Mouse (Mus musculus) CH12.LX (cell line): ENCODE data around the gene Sipa1l3. TPM values are rescaled to one million over a fixed set of nuclear protein-coding genes. Genes with fewer than 3 reads are reported as not detected.

Experiments used
- DNase-seq: peaks from one replicate; pipeline ENCODE4 v3.0.0-alpha.2; 2013; ENCODE audit errors: extremely low read depth
- H3K27ac ChIP-seq: 2 replicates; pipeline ENCODE4 v1.5.1; 2012; ENCODE audit warnings: low read depth, mild to moderate bottlenecking, control low read depth, moderate library complexity; ENCODE audit not compliant: insufficient read depth
- H3K27me3 ChIP-seq: replicated peaks from 2 replicates; pipeline ENCODE3; 2012; ENCODE audit warnings: inconsistent platforms
- H3K36me3 ChIP-seq, 2 experiments: replicated peaks in 1 of 2; 2 replicates each; pipeline versions ENCODE3 to v1.6.1; 2012; ENCODE audit warnings: inconsistent platforms in 1 of 2, low read length in 1 of 2, mild to moderate bottlenecking in 1 of 2, mixed read lengths in 1 of 2, moderate library complexity in 1 of 2; ENCODE audit not compliant: control insufficient read depth in 1 of 2, insufficient read depth in 1 of 2
- H3K4me1 ChIP-seq, 2 experiments: 2 replicates each; pipeline ENCODE4 v1.6.1; 2012; ENCODE audit warnings: inconsistent platforms in 1 of 2, moderate library complexity in 1 of 2; ENCODE audit not compliant: insufficient read depth in 2 of 2, control insufficient read depth in 1 of 2
- H3K4me2 ChIP-seq: 2 replicates; pipeline ENCODE4 v1.6.1; 2012; ENCODE audit warnings: low read depth, mild to moderate bottlenecking, control low read depth; ENCODE audit not compliant: poor library complexity, insufficient read depth, severe bottlenecking
- H3K4me3 ChIP-seq, 3 experiments: fragments of 150-350 bp in 1 of 3; sonication (generic) in 1 of 3; replicated peaks in 1 of 3; 2 replicates each; pipeline versions ENCODE3 to v1.5.1; 2011 to 2012; ENCODE audit warnings: low read depth in 2 of 3, low read length in 2 of 3, mild to moderate bottlenecking in 2 of 3, moderate library complexity in 2 of 3, control low read depth in 1 of 3, improper control_type of control experiment in 1 of 3, inconsistent platforms in 1 of 3, mixed read lengths in 1 of 3; ENCODE audit not compliant: poor library complexity in 1 of 3
- H3K79me2 ChIP-seq: replicated peaks from 2 replicates; pipeline ENCODE4 v1.6.1; 2012; ENCODE audit warnings: mild to moderate bottlenecking, moderate library complexity; ENCODE audit not compliant: control insufficient read depth, poor library complexity, insufficient read depth, severe bottlenecking; ENCODE audit errors: extremely low read depth
- H3K9ac ChIP-seq: 2 replicates; pipeline ENCODE4 v1.6.1; 2012; ENCODE audit warnings: low read depth, mild to moderate bottlenecking, control low read depth, moderate library complexity; ENCODE audit not compliant: insufficient read depth
- H3K9me3 ChIP-seq: replicated peaks from 2 replicates; pipeline ENCODE3; 2012; ENCODE audit warnings: low read length, inconsistent platforms, mixed read lengths
- CTCF ChIP-seq, 2 experiments: IDR thresholded peaks in 1 of 2; conservative IDR thresholded peaks in 1 of 2; 2 replicates each; pipeline ENCODE4 v1.5.1; 2011 to 2012; ENCODE audit warnings: low read depth in 2 of 2, low read length in 2 of 2, improper control_type of control experiment in 1 of 2, inconsistent platforms in 1 of 2, mild to moderate bottlenecking in 1 of 2, moderate library complexity in 1 of 2
- E2F4 ChIP-seq: IDR thresholded peaks from 2 replicates; pipeline ENCODE4 v1.6.1; 2011; ENCODE audit warnings: low read depth, low read length, improper control_type of control experiment; ENCODE audit not compliant: insufficient replicate concordance
- EP300 ChIP-seq: IDR thresholded peaks from 2 replicates; pipeline ENCODE4 v1.6.1; 2011; ENCODE audit warnings: low read length, improper control_type of control experiment
- JUND ChIP-seq: conservative IDR thresholded peaks from 2 replicates; pipeline ENCODE4 v1.6.1; 2011; ENCODE audit warnings: low read depth, low read length, improper control_type of control experiment
- KAT2A ChIP-seq: IDR thresholded peaks from 2 replicates; pipeline ENCODE4 v1.6.1; 2012; ENCODE audit warnings: low read length, improper control_type of control experiment, inconsistent platforms; ENCODE audit not compliant: insufficient replicate concordance
- MAFK ChIP-seq: IDR thresholded peaks from 2 replicates; pipeline ENCODE4 v1.6.1; 2011; ENCODE audit warnings: low read length, improper control_type of control experiment; ENCODE audit not compliant: insufficient replicate concordance
- MAZ ChIP-seq: IDR thresholded peaks from 2 replicates; pipeline ENCODE4 v1.6.1; 2012; ENCODE audit warnings: low read depth, mild to moderate bottlenecking, inconsistent platforms, low read length, improper control_type of control experiment, moderate library complexity
- MEF2A ChIP-seq: IDR thresholded peaks from 2 replicates; pipeline ENCODE4 v1.6.1; 2014; ENCODE audit warnings: low read depth, mild to moderate bottlenecking, inconsistent platforms, low read length, improper control_type of control experiment, borderline replicate concordance
- MXI1 ChIP-seq: IDR thresholded peaks from 2 replicates; pipeline ENCODE4 v1.6.1; 2011; ENCODE audit warnings: mild to moderate bottlenecking, low read depth, low read length, improper control_type of control experiment
- POLR2AphosphoS2 ChIP-seq: IDR thresholded peaks from 2 replicates; pipeline ENCODE4 v1.6.1; 2011; ENCODE audit warnings: low read depth, low read length, improper control_type of control experiment
- RCOR1 ChIP-seq: conservative IDR thresholded peaks from 2 replicates; pipeline ENCODE4 v1.6.1; 2012; ENCODE audit warnings: low read depth, mild to moderate bottlenecking, inconsistent platforms, low read length, improper control_type of control experiment
- SIN3A ChIP-seq: IDR thresholded peaks from 2 replicates; pipeline ENCODE4 v1.6.1; 2012; ENCODE audit warnings: low read length, improper control_type of control experiment, inconsistent platforms
- TBP ChIP-seq: conservative IDR thresholded peaks from 2 replicates; pipeline ENCODE4 v1.6.1; 2011; ENCODE audit warnings: low read depth, low read length, improper control_type of control experiment
- UBTF ChIP-seq: IDR thresholded peaks from 2 replicates; pipeline ENCODE4 v1.6.1; 2012; ENCODE audit warnings: low read depth, mild to moderate bottlenecking, inconsistent platforms, low read length, improper control_type of control experiment, moderate library complexity
- USF2 ChIP-seq: conservative IDR thresholded peaks from 2 replicates; pipeline ENCODE4 v1.6.1; 2011; ENCODE audit warnings: low read depth, low read length, improper control_type of control experiment
- ZC3H11A ChIP-seq: IDR thresholded peaks from 2 replicates; pipeline ENCODE4 v1.6.1; 2012; ENCODE audit warnings: low read depth, mild to moderate bottlenecking, inconsistent platforms, low read length, improper control_type of control experiment
- ZKSCAN1 ChIP-seq: IDR thresholded peaks from 2 replicates; pipeline ENCODE4 v1.6.1; 2012; ENCODE audit warnings: low read depth, inconsistent platforms, low read length, improper control_type of control experiment, borderline replicate concordance
- dilution Hi-C: fragments of 300-500 bp; cut with MboI; formaldehyde crosslinking; loops from 2 replicates; pipeline ENCODE4 v1.14.3; 2020; ENCODE audit warnings: low sequenced_read_pairs; ENCODE audit not compliant: extremely low pct_unique_long_range_greater_than_20kb, extremely low pct_ligation_motif_present
- in situ Hi-C: fragments of 300-500 bp; cut with MboI; formaldehyde crosslinking; loops from 3 replicates; pipeline ENCODE4 v1.14.3; 2019; ENCODE audit warnings: low sequenced_read_pairs, low pct_ligation_motif_present, low pct_unique_long_range_greater_than_20kb, mixed read lengths
- polyA plus RNA-seq: library from polyadenylated mRNA; unstranded; fragments of >175 nt; gene quantifications from 2 replicates; pipeline ENCODE4 v1.2.1, GENCODE M21; 2012; ENCODE audit warnings: low read depth; ENCODE audit not compliant: insufficient read length
- total RNA-seq, 2 experiments: library from RNA; depleted of rRNA; stranded (reverse); fragments of 300-350 nt in 1 of 2; fragments of >200 nt in 1 of 2; gene quantifications; 2 replicates each; pipeline ENCODE4 v1.2.3; 2012 to 2014

The Sipa1l3 gene
- total and polyA plus RNA-seq, 3 experiments, result 1.6 to 8.8 (median 5.9) TPM

- Histone ChIP-seq H3K79me2 (no peaks in the 10 kb centered on the region), H3K9ac (no peak overlapping the region), H3K36me3 (no peaks in the 10 kb centered on the region), H3K4me3 (no peak overlapping the region), H3K27ac (no peak overlapping the region), H3K4me2 (no peak overlapping the region), H3K4me1 (peaks cover 0 to 15% of the 10 kb centered on the region in 2 experiments; a peak in 3 of 4 replicates), H3K27me3 (no peaks in the 10 kb centered on the region), H3K9me3 (no peaks in the 10 kb centered on the region)
- no peak for TF ChIP-seq MAFK
- TF ChIP-seq EP300, result no peak
- TF ChIP-seq E2F4, result no peak
- TF ChIP-seq CTCF (conservative IDR thresholded peaks at IDR 0.05 in 1 of 2, IDR thresholded peaks at IDR 0.05 in 1 of 2; ENCODE audit: low read depth in 2 of 2, low read length in 2 of 2), result no peak
- TF ChIP-seq MXI1, result no peak
- TF ChIP-seq POLR2AphosphoS2, result no peak
- TF ChIP-seq MEF2A, result no peak
- in situ Hi-C loops (no loop called here), dilution Hi-C loops (no loop called here)
- no peak for DNase-seq
These were observed 93.0 kb downstream of the Sipa1l3 start for GRCm38 (mm10) chr7:29425413-29425827.

- Histone ChIP-seq H3K36me3 (no peaks in the 10 kb centered on the region), H3K27me3 (no peaks in the 10 kb centered on the region), H3K4me1 (peaks cover 0 to 19% of the 10 kb centered on the region in 2 experiments; a peak in 3 of 4 replicates), H3K79me2 (no peaks in the 10 kb centered on the region), H3K9ac (no peak overlapping the region), H3K4me2 (no peak overlapping the region), H3K27ac (no peak overlapping the region), H3K9me3 (no peaks in the 10 kb centered on the region), H3K4me3 (no peak overlapping the region)
- dilution Hi-C loops (no loop called here), in situ Hi-C loops (no loop called here)
- TF ChIP-seq RCOR1 (no peak), KAT2A (no peak), UBTF (no peak), ZC3H11A (no peak), SIN3A (no peak), MAZ (no peak), ZKSCAN1 (no peak), EP300 (no peak), JUND (no peak), USF2 (no peak), TBP (no peak)
- DNase-seq, result no peak
These were observed 93.8 kb downstream of the Sipa1l3 start for GRCm38 (mm10) chr7:29424690-29425089.
